Mouse (Mus musculus) ES-E14 (cell line): ENCODE data around the gene Tbc1d17. TPM values are rescaled to one million over a fixed set of nuclear protein-coding genes. Genes with fewer than 3 reads are reported as not detected.

Experiments
- DNase-seq: peaks from one replicate; pipeline ENCODE4 v3.0.0-alpha.2; 2013; ENCODE audit warnings: low read depth, low spot score
- H3K27ac ChIP-seq: 2 replicates; pipeline ENCODE4 v1.5.1; 2012; ENCODE audit warnings: low read depth, mild to moderate bottlenecking, low read length, moderate library complexity, mixed read lengths; ENCODE audit not compliant: poor library complexity, insufficient read depth, severe bottlenecking
- H3K36me3 ChIP-seq: 2 replicates; pipeline ENCODE4 v1.6.1; 2012; ENCODE audit warnings: mild to moderate bottlenecking, low read length, moderate library complexity, mixed read lengths; ENCODE audit not compliant: control insufficient read depth, poor library complexity, insufficient read depth, severe bottlenecking
- H3K4me1 ChIP-seq, 2 experiments: fragments of 150-350 bp in 1 of 2; sonication (generic) in 1 of 2; 2 replicates each; pipeline ENCODE4 v1.6.1; 2012; ENCODE audit warnings: low read length in 2 of 2, mild to moderate bottlenecking in 1 of 2, mixed read lengths in 1 of 2; ENCODE audit not compliant: control insufficient read depth in 2 of 2, insufficient read depth in 2 of 2, poor library complexity in 1 of 2
- H3K4me3 ChIP-seq, 2 experiments: fragments of 150-350 bp in 1 of 2; sonication (generic) in 1 of 2; 2 replicates each; pipeline ENCODE4 v1.5.1; 2012; ENCODE audit warnings: low read length in 2 of 2, low read depth in 1 of 2, mild to moderate bottlenecking in 1 of 2, mixed read lengths in 1 of 2; ENCODE audit not compliant: insufficient read depth in 1 of 2, poor library complexity in 1 of 2, severe bottlenecking in 1 of 2
- H3K9ac ChIP-seq: 2 replicates; pipeline ENCODE4 v1.6.1; 2012; ENCODE audit warnings: low read depth, mild to moderate bottlenecking, low read length, mixed read lengths; ENCODE audit not compliant: poor library complexity, insufficient read depth, severe bottlenecking
- H3K9me3 ChIP-seq: fragments of 150-350 bp; sonication (generic); 2 replicates; pipeline ENCODE4 v1.6.1; 2012; ENCODE audit warnings: low read depth, mild to moderate bottlenecking, low read length; ENCODE audit not compliant: control insufficient read depth, insufficient read depth
- CHD2 ChIP-seq: IDR thresholded peaks from 2 replicates; pipeline ENCODE4 v1.6.1; 2014; ENCODE audit warnings: mild to moderate bottlenecking, low read depth, low read length, inconsistent platforms
- HCFC1 ChIP-seq: IDR thresholded peaks from 2 replicates; pipeline ENCODE4 v1.6.1; 2012; ENCODE audit warnings: low read length, inconsistent platforms, borderline replicate concordance; ENCODE audit not compliant: insufficient read depth
- MAFK ChIP-seq: IDR thresholded peaks from 2 replicates; pipeline ENCODE4 v1.6.1; 2014; ENCODE audit warnings: mild to moderate bottlenecking, low read depth, low read length, inconsistent platforms; ENCODE audit not compliant: insufficient read depth
- ZC3H11A ChIP-seq: IDR thresholded peaks from 2 replicates; pipeline ENCODE4 v1.6.1; 2012; ENCODE audit warnings: low read depth, mild to moderate bottlenecking, inconsistent platforms, low read length, borderline replicate concordance
- ZNF384 ChIP-seq: IDR thresholded peaks from 2 replicates; pipeline ENCODE4 v1.6.1; 2012; ENCODE audit warnings: low read depth, low read length, inconsistent platforms
- in situ Hi-C, 2 experiments: fragments of 600-800 bp; cut with MboI; formaldehyde crosslinking; loops; one replicate each; pipeline ENCODE4 v1.15.1; 2025; ENCODE audit warnings: low sequenced_read_pairs in 2 of 2, inconsistent platforms in 1 of 2; ENCODE audit not compliant: unreplicated experiment in 2 of 2
- total RNA-seq: library from RNA; depleted of rRNA; stranded (reverse); fragments of 300-350 nt; gene quantifications from 2 replicates; pipeline ENCODE4 v1.2.3, GENCODE M21; 2012

Gene Tbc1d17
- total RNA-seq, 1 experiment, result 31.5 TPM

DNA sequence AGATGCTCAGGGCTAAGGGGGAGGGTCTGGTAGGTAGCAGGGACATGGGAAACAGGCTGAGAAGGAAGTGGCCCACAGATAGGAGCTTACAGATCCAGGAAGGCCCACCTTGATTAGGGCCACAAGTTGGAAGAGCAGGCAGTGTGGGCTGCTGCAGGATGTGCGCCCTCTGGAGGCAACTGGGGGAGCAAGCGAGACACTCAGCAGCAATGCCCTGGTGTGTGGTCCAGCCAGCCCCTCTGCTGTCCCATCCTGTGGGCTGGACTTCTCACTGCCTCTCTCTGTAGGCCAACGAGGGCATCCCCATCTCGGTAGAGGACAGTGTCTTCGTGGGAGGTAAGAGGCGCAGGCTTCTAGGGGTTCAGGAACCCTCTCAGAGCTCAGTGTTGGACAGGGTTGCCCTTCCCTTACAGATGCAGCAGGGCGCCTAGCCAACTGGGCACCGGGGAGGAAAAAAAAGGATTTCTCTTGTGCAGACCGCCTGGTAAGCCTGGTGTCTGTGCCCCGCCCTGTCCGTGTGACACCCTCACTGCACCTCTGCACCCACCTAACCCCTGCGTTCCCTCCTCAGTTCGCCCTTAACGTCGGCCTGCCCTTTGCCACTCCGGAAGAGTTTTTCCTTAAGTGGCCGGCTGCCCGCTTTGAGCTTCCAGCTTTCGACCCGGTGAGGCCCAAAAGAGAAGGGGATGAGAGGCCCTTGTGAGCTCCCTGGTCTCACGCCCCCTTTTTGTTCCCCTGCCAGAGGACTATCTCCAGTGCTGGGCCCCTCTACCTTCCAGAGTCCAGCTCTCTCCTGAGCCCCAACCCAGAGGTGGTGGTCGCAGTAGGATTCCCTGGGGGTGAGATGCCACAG, 11.9 kb upstream of the Tbc1d17 start:
- Histone ChIP-seq H3K36me3 (peaks cover 41% of the 10 kb centered on the region), H3K4me3 (no peak overlapping the region), H3K4me1 (peaks cover 5 to 8% of the 10 kb centered on the region in 2 experiments; a peak in 2 of 4 replicates), H3K9me3 (no peaks in the 10 kb centered on the region), H3K9ac (no peak overlapping the region), H3K27ac (no peak overlapping the region)
- in situ Hi-C loops, result no loop called here
- TF ChIP-seq ZC3H11A, result 0 out of 2 replicates have a peak, but pooled peaks have one; percentile 3
- no peak for TF ChIP-seq CHD2
- DNase-seq, result no peak

DNA sequence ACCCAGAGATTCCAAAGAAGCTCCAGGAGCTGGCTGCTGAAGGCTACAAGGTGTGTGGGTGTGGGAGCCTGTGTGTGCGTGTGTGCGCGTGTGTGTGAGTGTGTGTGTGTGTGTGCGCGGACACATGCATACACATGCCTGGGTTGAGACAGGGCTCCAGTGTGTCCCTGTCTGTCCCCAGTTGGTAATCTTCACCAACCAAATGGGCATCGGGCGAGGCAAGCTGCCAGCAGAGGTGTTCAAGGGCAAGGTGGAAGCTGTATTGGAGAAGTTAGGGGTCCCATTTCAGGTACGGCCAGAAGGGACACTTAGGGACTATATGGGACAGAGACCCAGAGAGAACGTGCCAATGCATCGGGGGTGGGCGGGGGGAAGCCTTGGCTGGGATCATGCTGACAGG, 11.0 kb upstream of the Tbc1d17 start:
- H3K9ac ChIP-seq, result no peak overlapping the region
- no peak overlapping the region for H3K4me3 ChIP-seq
- no peaks in the 10 kb centered on the region for H3K9me3 ChIP-seq
- in situ Hi-C loops, result no loop called here
- no peak overlapping the region for H3K27ac ChIP-seq
- no peak for DNase-seq
- peaks cover 35% of the 10 kb centered on the region for H3K36me3 ChIP-seq
- TF ChIP-seq HCFC1, result no peak
- TF ChIP-seq MAFK, result no peak
- TF ChIP-seq ZNF384, result no peak
- TF ChIP-seq ZC3H11A, result no peak
- TF ChIP-seq CHD2, result no peak
- peaks cover 7 to 12% of the 10 kb centered on the region in 2 experiments; a peak in 3 of 4 replicates for H3K4me1 ChIP-seq

DNA sequence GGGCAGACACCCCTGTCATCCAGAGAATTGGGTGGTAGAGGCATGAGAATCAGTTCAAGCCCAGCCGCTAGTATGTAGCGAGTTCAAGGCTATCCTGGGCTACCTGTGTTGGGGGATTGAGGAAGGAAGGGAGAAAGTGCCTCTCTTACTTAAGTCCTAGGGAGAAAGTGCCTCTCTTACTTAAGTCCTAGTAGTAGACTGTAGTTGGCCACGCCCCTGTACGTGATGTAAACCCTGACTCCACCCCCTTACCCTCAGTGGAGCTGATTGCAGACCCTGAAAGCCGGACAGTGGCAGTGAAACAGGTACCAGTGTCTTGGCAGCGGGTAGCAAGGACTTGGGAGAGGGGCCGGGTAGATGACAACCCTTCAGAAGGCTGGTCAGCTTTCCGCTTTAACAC, 9.0 kb upstream of the Tbc1d17 start:
- Histone ChIP-seq H3K36me3 (peaks cover 15% of the 10 kb centered on the region; the same call in 1 of the 2 replicates), H3K4me3 (peak overlapping the region; percentile 99), H3K4me1 (peaks cover 7 to 17% of the 10 kb centered on the region in 2 experiments), H3K9ac (no peak overlapping the region; the same call in 1 of the 2 replicates), H3K9me3 (no peaks in the 10 kb centered on the region), H3K27ac (no peak overlapping the region)
- in situ Hi-C loops, result no loop called here
- TF ChIP-seq HCFC1 (no peak), CHD2 (no peak), ZNF384 (no peak), MAFK (no peak), ZC3H11A (no peak)
- no peak for DNase-seq

- H3K9me3 ChIP-seq, result no peaks in the 10 kb centered on the region
- in situ Hi-C loops, result no loop called here
- peaks cover 8% of the 10 kb centered on the region; the same call in 1 of the 2 replicates for H3K36me3 ChIP-seq
- peak within 1 kb of the TSS; percentile 96 for H3K9ac ChIP-seq
- TF ChIP-seq HCFC1 (0 out of 2 replicates have a peak, but pooled peaks have one; percentile 23), ZNF384 (no peak), MAFK (0 out of 2 replicates have a peak, but pooled peaks have one; percentile 4)
- peak; percentile 89 for DNase-seq
- peak within 1 kb of the TSS; percentile 99 for H3K4me3 ChIP-seq
- peaks cover 7 to 21% of the 10 kb centered on the region in 2 experiments for H3K4me1 ChIP-seq
- H3K27ac ChIP-seq, result peak within 1 kb of the TSS; percentile 78
Observed at GRCm38 (mm10) chr7:44857042-44857552, 8.2 kb upstream of the Tbc1d17 start, which contains the start of gene Pnkp. TSS of gene Pnkp (plus strand) at chr7:44857139.
